Mouse (Mus musculus) forebrain, postnatal 0 days (tissue): Measurements from ENCODE around the gene Aox4. TPM values are rescaled to one million over a fixed set of nuclear protein-coding genes. Genes with fewer than 3 reads are reported as not detected.

Experiments
- ATAC-seq: fragments of 200-750 bp; cut with Nextera tagmentation; 2 replicates; pipeline ENCODE4 v1.8.0; 2017; ENCODE audit warnings: mild to moderate bottlenecking, moderate library complexity
- DNase-seq: peaks from one replicate; pipeline ENCODE4 v3.0.0-alpha.2; 2015
- H3K27ac ChIP-seq: fragments of 300-500 bp; sonication (generic); 2 replicates; pipeline ENCODE4 v1.5.1; 2014; ENCODE audit warnings: low read depth, mild to moderate bottlenecking, antibody characterized with exemption, low read length, moderate library complexity, mixed read lengths
- H3K27me3 ChIP-seq: fragments of 300-500 bp; sonication (generic); 2 replicates; pipeline ENCODE4 v1.6.1; 2014; ENCODE audit warnings: mild to moderate bottlenecking, low read length, mixed read lengths; ENCODE audit not compliant: insufficient read depth
- H3K36me3 ChIP-seq: fragments of 300-500 bp; sonication (generic); 2 replicates; pipeline ENCODE4 v1.6.1; 2014; ENCODE audit warnings: mild to moderate bottlenecking, moderate library complexity; ENCODE audit not compliant: insufficient read depth
- H3K4me1 ChIP-seq: fragments of 300-500 bp; sonication (generic); 2 replicates; pipeline ENCODE4 v1.6.1; 2014; ENCODE audit warnings: antibody characterized with exemption; ENCODE audit not compliant: insufficient read depth
- H3K4me2 ChIP-seq: fragments of 300-500 bp; sonication (generic); 2 replicates; pipeline ENCODE4 v1.6.1; 2014; ENCODE audit warnings: low read depth, mild to moderate bottlenecking, moderate library complexity
- H3K4me3 ChIP-seq: fragments of 300-500 bp; sonication (generic); 2 replicates; pipeline ENCODE4 v1.5.1; 2014; ENCODE audit warnings: low read depth, low read length, mixed read lengths
- H3K9ac ChIP-seq: fragments of 300-500 bp; sonication (generic); 2 replicates; pipeline ENCODE4 v1.6.1; 2014; ENCODE audit warnings: mild to moderate bottlenecking
- H3K9me3 ChIP-seq: fragments of 300-500 bp; sonication (generic); 2 replicates; pipeline ENCODE4 v1.6.1; 2016; ENCODE audit warnings: low read length
- CTCF ChIP-seq: sonication (generic); IDR thresholded peaks from 2 replicates; pipeline ENCODE4 v1.5.1; 2016; ENCODE audit warnings: antibody characterized with exemption, control low read depth, low read depth
- WGBS: fragments of 180-500 bp; shearing (Covaris S2); extraction: QIAGEN DNeasy Blood & Tissue Kit; methylation state at CpG from one replicate; pipeline ENCODE4 v1.1.7; 2014; 5-methylcytosine and 5-hydroxymethylcytosine counted together
- polyA plus RNA-seq: library from polyadenylated mRNA; unstranded; fragments of >200 nt; fragmentation: Nextera tagmentation; extraction: Ambion mirVana; gene quantifications from 2 replicates; pipeline ENCODE4 v1.2.1, GENCODE M21; 2015
- total RNA-seq: library from RNA; depleted of rRNA; stranded (reverse); fragments of >200 nt; gene quantifications from 2 replicates; pipeline ENCODE4 v1.2.3, GENCODE M21; 2014

Aox4 gene
- total and polyA plus RNA-seq, 2 experiments from 2014 or later = 0.95 to 1.2 TPM

DNA sequence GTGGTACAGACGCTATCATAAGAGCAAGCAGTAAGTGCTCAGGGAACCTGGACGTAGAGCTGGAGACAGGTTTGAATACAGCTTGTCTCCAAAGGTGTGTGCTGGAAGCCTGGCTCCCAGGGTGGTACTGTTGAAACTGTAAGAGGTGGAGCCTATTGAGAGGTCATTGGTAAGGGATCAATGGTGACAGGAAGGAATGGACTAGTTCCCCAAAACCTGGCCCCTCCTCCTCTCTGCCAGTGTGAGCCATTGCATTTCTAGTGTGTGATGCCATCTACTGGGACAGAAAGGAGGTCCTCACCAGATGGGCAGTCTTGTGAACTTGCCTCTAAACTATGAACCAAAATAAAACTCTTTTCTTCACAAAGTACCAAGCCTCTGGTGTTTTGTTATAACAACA, 58.0 kb downstream of the Aox4 start:
- Histone ChIP-seq H3K36me3 (no peaks in the 10 kb centered on the region), H3K4me2 (no peak overlapping the region), H3K27ac (no peak overlapping the region), H3K4me3 (no peak overlapping the region), H3K27me3 (no peaks in the 10 kb centered on the region), H3K9ac (no peak overlapping the region), H3K4me1 (no peaks in the 10 kb centered on the region), H3K9me3 (no peaks in the 10 kb centered on the region)
- ATAC-seq (no peak), DNase-seq (no peak)
- no peak for TF ChIP-seq CTCF
- 88% methylated on average over 2 of the region's 2 CpGs for WGBS

DNA sequence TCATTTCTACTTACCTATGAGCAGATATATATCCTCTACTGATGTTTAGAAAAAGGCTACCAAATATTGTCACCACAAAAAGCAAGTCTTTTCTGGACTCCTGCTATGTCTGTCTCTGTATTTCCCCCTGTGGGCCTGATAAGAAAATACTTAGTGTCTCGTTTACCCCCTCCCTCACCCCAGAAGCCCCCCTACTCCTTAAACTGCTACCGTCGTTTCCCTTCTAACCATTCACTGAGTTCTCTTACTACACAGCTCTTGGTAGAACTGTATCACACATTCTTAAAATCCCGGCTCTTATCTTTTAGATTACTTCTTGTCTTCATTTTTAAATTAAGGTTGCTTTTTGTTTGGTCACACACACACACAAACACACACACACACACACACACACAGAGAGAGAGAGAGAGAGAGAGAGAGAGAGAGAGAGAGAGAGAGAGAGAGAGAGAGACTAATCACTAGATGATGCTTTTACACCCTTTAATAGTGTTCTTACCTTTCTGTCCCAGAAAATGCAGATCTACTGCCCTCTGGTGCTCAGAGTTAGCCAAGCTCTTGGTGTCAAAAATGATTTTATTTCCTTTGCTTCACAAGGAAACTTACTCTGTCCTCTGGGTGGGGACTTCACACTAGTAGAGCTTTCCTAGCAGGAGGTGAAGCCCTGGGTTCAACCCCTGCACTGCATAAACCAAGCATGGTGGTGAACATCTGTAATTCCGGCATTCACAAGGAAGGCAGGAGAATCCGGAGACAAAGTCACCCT, 60.8 kb downstream of the Aox4 start:
- WGBS = 62% methylated on average over 6 of the region's 6 CpGs
- TF ChIP-seq CTCF = peak; percentile 86
- peak; percentile 84 for ATAC-seq
- Histone ChIP-seq H3K9ac (no peak overlapping the region), H3K4me2 (no peak overlapping the region), H3K36me3 (no peaks in the 10 kb centered on the region), H3K4me1 (no peaks in the 10 kb centered on the region), H3K27me3 (no peaks in the 10 kb centered on the region), H3K27ac (no peak overlapping the region), H3K4me3 (no peak overlapping the region), H3K9me3 (no peaks in the 10 kb centered on the region)
- DNase-seq = peak; percentile 90

- Histone ChIP-seq H3K4me3 (no peak overlapping the region), H3K9me3 (no peaks in the 10 kb centered on the region), H3K4me1 (no peaks in the 10 kb centered on the region), H3K9ac (no peak overlapping the region), H3K36me3 (no peaks in the 10 kb centered on the region), H3K27ac (no peak overlapping the region), H3K27me3 (no peaks in the 10 kb centered on the region), H3K4me2 (no peak overlapping the region)
- ATAC-seq = no peak
- no peak for DNase-seq
- WGBS = 26% methylated on average over 9 of the region's 9 CpGs
- TF ChIP-seq CTCF = no peak
Observed at GRCm38 (mm10) chr1:58275879-58276278, 65.7 kb downstream of the Aox4 start.

GRCm38 (mm10) chr1:58278026-58278425, 67.8 kb downstream of the Aox4 start, which contains the start of gene Aox2:
Aox2 (plus strand) TSS chr1:58278326.
- H3K4me2 ChIP-seq = no peak within 1 kb of the TSS
- H3K9ac ChIP-seq = no peak within 1 kb of the TSS
- DNase-seq (no peak), ATAC-seq (no peak)
- no peaks in the 10 kb centered on the region for H3K9me3 ChIP-seq
- TF ChIP-seq CTCF = no peak
- H3K4me3 ChIP-seq = no peak within 1 kb of the TSS
- 69% methylated on average over 5 of the region's 5 CpGs for WGBS
- no peaks in the 10 kb centered on the region for H3K36me3 ChIP-seq
- H3K27me3 ChIP-seq = no peaks in the 10 kb centered on the region
- H3K27ac ChIP-seq = no peak within 1 kb of the TSS
- H3K4me1 ChIP-seq = no peaks in the 10 kb centered on the region

DNA sequence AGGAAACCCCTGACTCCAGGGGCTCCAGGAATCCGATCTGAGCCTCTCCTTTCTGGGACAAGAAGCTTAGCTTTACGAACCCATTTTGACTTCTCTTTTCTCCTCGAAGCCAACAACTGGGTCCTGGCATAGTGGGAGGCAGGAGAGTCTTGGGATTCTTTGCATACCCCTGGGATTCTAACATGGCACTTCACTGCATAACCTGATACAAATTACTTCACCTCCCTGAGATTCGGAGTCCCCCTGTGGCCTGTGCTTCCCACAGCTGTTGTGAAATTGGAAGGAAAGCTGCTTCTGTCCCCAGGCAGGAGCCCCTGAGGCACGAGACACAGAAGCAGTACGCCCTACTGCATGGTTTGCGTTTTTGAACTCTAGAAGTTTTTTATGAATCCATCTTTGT, 68.3 kb downstream of the Aox4 start:
- ATAC-seq (no peak), DNase-seq (no peak)
- H3K4me1 ChIP-seq = no peaks in the 10 kb centered on the region
- H3K4me3 ChIP-seq = no peak overlapping the region
- H3K9ac ChIP-seq = no peak overlapping the region
- no peaks in the 10 kb centered on the region for H3K9me3 ChIP-seq
- no peak for TF ChIP-seq CTCF
- H3K27me3 ChIP-seq = no peaks in the 10 kb centered on the region
- WGBS = 67% methylated on average over 7 of the region's 7 CpGs
- no peaks in the 10 kb centered on the region for H3K36me3 ChIP-seq
- H3K27ac ChIP-seq = no peak overlapping the region
- no peak overlapping the region for H3K4me2 ChIP-seq

DNA sequence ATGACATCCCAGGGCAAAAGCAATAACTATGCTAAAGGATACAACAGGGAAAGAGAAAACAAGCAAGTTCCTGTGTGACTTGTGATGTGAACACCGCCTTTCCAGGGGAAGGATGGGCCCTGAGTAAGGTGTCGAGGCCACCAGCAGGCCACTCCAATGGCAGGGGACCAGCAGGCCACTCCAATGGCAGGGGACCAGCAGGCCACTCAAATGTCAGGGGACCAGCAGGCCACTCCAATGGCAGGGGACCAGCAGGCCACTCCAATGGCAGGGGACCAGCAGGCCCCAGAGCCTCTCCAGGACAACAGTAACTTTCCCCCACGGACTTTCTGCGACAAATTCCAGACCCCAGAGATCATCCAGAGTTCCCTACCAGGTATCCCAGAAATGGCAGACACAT, 70.2 kb downstream of the Aox4 start:
- no peak for TF ChIP-seq CTCF
- Histone ChIP-seq H3K27me3 (no peaks in the 10 kb centered on the region), H3K36me3 (no peaks in the 10 kb centered on the region), H3K4me3 (no peak overlapping the region), H3K9ac (no peak overlapping the region), H3K27ac (no peak overlapping the region), H3K4me1 (no peaks in the 10 kb centered on the region), H3K4me2 (no peak overlapping the region), H3K9me3 (no peaks in the 10 kb centered on the region)
- WGBS = 84% methylated on average over 4 of the region's 4 CpGs
- ATAC-seq (no peak), DNase-seq (no peak)

DNA sequence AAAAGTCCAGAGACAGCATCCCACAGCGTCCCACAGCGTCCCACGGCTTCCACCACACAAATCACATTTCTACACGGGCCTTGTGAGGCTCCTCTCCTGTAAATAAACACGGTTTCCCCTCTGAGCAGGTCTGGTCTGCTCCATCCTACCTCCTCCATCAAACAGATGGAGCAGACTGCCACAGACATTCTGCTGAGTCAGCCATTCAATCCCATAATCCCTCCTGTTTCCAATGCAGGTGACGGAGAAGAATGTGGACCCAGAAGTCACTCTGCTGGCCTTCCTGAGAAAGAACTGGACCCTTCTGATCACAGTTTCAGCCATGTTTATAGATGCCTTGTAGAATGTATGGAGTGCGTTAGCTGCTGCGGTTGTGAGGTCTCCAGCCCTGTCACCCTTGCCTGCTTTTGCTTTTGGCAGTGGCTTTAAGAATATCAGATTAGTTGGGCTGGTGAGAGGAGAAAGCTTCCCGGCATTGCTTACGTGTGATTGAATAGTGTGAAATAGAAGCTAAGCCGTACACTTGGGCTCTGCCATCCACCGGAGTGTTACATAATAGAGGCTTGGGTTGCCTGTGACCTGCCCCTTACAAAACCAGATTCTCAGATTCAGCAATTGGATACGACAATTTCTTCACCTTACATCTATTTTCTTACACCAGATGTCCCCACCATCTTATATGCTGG, 70.9 kb downstream of the Aox4 start:
- ATAC-seq (peak; percentile 65), DNase-seq (peak; percentile 35)
- Histone ChIP-seq H3K27me3 (no peaks in the 10 kb centered on the region), H3K9me3 (no peaks in the 10 kb centered on the region), H3K4me3 (no peak overlapping the region), H3K4me1 (no peaks in the 10 kb centered on the region), H3K36me3 (no peaks in the 10 kb centered on the region), H3K9ac (no peak overlapping the region), H3K27ac (no peak overlapping the region), H3K4me2 (no peak overlapping the region)
- 62% methylated on average over 13 of the region's 13 CpGs for whole genome bisulfite sequencing
- no peak for TF ChIP-seq CTCF
